Mouse (Mus musculus) B cell, adult (primary cell): Measurements from ENCODE around the gene Epgn. TPM values are rescaled to one million over a fixed set of nuclear protein-coding genes. Genes with fewer than 3 reads are reported as not detected.

Source experiments
- total RNA-seq: library from RNA; stranded (reverse); gene quantifications from 4 replicates; pipeline ENCODE4 v1.2.4, GENCODE M21; 2023; ENCODE audit not compliant: inconsistent age

Epgn gene
- not detected in 4 replicates for total RNA-seq

GRCm38 (mm10) chr5:91027164-91027563 is at the start of gene Epgn:
TSS of gene Epgn (plus strand) at chr5:91027464.

DNA sequence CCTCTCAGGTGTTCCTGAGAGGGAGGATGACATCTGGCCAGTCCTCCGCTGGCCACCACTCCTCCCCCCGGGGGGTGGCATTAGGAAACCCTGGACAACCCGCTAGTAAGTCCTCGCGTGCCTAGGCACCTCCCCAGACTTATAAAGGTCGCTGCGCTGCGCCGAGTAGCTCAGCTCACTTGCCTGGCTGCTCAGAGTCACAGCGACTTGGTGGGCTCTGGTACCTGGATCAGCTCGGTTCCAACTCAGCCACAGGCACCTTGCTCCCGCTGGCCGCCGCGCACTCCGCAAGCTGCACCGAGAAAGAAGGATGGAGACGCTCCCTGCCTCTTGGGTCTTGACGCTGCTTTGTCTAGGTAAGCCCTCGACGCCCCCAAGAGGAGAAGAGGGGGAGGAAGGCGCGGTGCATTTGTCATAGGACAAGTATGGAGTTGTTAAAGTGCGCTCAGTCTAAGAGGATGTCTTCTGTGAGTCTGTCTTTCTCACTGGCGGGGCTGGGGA is 47.2 kb downstream of the Epgn start, which contains the start of gene Ereg:
Gene Ereg, plus strand, starts transcription at position 173 of the 501 bp plus-strand sequence.

Other genes with a start within 250 kb of the Epgn start
- not detected in 4 replicates for gene Cxcl3, start 241.4 kb upstream of the Epgn start, total RNA-seq
- not detected in 4 replicates for gene Cxcl15, start 232.9 kb upstream of the Epgn start, total RNA-seq
- gene Cxcl1, start 136.2 kb upstream of the Epgn start, total RNA-seq, result not detected in 4 replicates
- 0.48 to 0.67 TPM (median 0.55 TPM) in 3 of 4 replicates, not detected in the other for gene Cxcl2, start 123.6 kb upstream of the Epgn start, total RNA-seq
- 1.5 to 4.2 TPM (median 2.2 TPM) in 4 replicates for gene Mthfd2l, start 96.3 kb upstream of the Epgn start, total RNA-seq
- not detected in 4 replicates for gene Ereg, start 47.2 kb downstream of the Epgn start, total RNA-seq
- gene Areg, start 112.1 kb downstream of the Epgn start, total RNA-seq, result 1.1 to 1.7 TPM (median 1.2 TPM) in 4 replicates